Mouse (Mus musculus) lung, adult 2 months (tissue): ENCODE results near the gene Luzp1.

Source experiments
- CTCF ChIP-seq: fragments of 200-500 bp; IDR thresholded peaks from 2 replicates; pipeline ENCODE4 v1.5.1; 2011; ENCODE audit warnings: mild to moderate bottlenecking, low read length, control low read depth; ENCODE audit not compliant: insufficient read depth
- POLR2A ChIP-seq: fragments of 200-500 bp; IDR thresholded peaks from 2 replicates; pipeline ENCODE4 v1.6.1; 2011; ENCODE audit warnings: low read depth, mild to moderate bottlenecking, control low read depth, low read length, borderline replicate concordance; ENCODE audit errors: extremely low read depth

DNA sequence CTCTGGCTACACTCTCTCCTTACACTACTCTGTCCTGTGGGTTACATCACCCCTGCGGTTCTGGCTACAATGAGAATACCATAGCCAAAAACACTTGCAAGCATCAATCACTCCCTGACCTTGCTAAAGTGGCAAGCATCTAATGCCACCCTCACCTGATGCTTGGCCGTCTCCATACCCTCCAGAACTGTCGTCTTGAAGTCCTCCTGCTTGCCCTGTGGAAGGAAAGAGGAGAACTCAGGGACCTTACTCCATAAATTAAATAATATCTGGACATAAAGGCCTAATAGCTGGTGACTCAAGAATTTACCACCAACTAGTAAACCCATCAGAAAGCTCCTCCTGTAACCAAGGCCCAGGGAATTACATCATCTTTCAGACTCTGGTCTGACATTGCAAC is 112.3 kb downstream of the Luzp1 start:
- no peak for TF ChIP-seq CTCF
- no peak for TF ChIP-seq POLR2A
